Mouse (Mus musculus) olfactory bulb, adult 2 months (tissue): Measurements from ENCODE around the gene Cd24a.

Experiments used
- CTCF ChIP-seq: fragments of 200-500 bp; IDR thresholded peaks from 2 replicates; pipeline ENCODE4 v1.5.1; 2012; ENCODE audit warnings: low read depth, mild to moderate bottlenecking, low read length, moderate library complexity; ENCODE audit not compliant: insufficient read depth
- POLR2A ChIP-seq: fragments of 200-500 bp; IDR thresholded peaks from 2 replicates; pipeline ENCODE4 v1.6.1; 2012; ENCODE audit warnings: mild to moderate bottlenecking, low read depth, low read length, moderate library complexity; ENCODE audit not compliant: insufficient read depth

- TF ChIP-seq CTCF (no peak), POLR2A (no peak)
Observed at GRCm38 (mm10) chr10:43629216-43629615, 51.1 kb downstream of the Cd24a start.
